Mouse (Mus musculus) bone marrow macrophage, adult 2 months (primary cell): Measurements from ENCODE around the gene Ms4a18. TPM values are rescaled to one million over a fixed set of nuclear protein-coding genes. Genes with fewer than 3 reads are reported as not detected.

ENCODE experiments used
- H3K27ac ChIP-seq: 2 replicates; pipeline ENCODE4 v1.5.1; 2012; ENCODE audit warnings: low read depth, low read length; ENCODE audit not compliant: insufficient read depth
- H3K4me1 ChIP-seq: 2 replicates; pipeline ENCODE4 v1.6.1; 2012; ENCODE audit warnings: low read length; ENCODE audit not compliant: control insufficient read depth, insufficient read depth
- H3K4me3 ChIP-seq: 2 replicates; pipeline ENCODE4 v1.5.1; 2012; ENCODE audit warnings: mild to moderate bottlenecking, low read length, moderate library complexity; ENCODE audit not compliant: insufficient read depth
- CTCF ChIP-seq: IDR thresholded peaks from 2 replicates; pipeline ENCODE4 v1.5.1; 2012; ENCODE audit warnings: low read depth, mild to moderate bottlenecking, low read length, moderate library complexity
- POLR2A ChIP-seq: IDR thresholded peaks from 2 replicates; pipeline ENCODE4 v1.6.1; 2012; ENCODE audit warnings: mild to moderate bottlenecking, low read depth, low read length, borderline replicate concordance
- polyA plus RNA-seq: library from polyadenylated mRNA; stranded (reverse); fragments of >200 nt; gene quantifications from 2 replicates; pipeline ENCODE4 v1.2.4, GENCODE M21; 2012; ENCODE audit not compliant: missing spikeins, insufficient read depth, insufficient read length

Gene Ms4a18
- polyA plus RNA-seq, 1 experiment = not detected

GRCm38 (mm10) chr19:11048009-11048408, 30.2 kb upstream of the Ms4a18 start:
- H3K4me1 ChIP-seq = peaks cover 37% of the 10 kb centered on the region
- H3K4me3 ChIP-seq = no peak overlapping the region
- no peak for TF ChIP-seq POLR2A
- TF ChIP-seq CTCF = no peak
- H3K27ac ChIP-seq = no peak overlapping the region

DNA sequence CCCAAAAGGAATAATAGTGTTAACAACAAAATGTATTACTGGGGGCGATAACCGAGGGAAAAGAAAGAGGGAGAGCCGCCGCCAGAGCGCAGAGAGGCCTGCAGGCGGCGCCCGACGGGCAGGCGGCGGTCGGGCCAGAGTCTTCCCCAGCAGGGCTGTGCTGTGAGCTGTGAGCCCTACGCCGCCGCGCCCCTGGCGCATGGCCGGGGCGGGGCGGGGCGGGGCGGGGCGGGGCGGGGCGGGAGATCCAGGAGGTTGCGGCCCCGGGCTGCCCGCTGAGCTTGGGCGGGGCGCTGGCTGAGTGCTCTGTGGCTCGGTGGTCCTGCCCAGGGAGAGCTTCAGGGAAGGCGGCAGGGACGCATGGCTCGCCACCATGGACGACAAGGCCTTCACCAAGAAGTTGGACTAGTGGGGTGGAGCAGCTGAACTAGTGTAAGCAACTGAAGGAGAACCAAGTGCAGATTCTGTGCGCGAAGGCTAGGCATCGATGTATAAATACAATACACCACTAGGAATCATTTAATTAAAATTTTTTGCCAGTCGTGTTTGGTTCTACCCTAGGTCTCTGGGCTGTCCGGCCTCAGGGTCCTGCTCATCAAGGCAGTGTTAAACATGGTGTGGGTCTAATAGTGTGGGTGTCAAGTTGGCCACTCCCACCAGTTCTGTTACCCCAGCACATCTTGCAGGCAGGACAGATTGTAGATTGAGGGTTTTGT, 27.3 kb upstream of the Ms4a18 start:
- no peak overlapping the region for H3K27ac ChIP-seq

GRCm38 (mm10) chr19:11044671-11044995, 26.8 kb upstream of the Ms4a18 start:
- Histone ChIP-seq H3K4me3 (0 out of 2 replicates have a peak overlapping the region, but pooled peaks have one; percentile 2), H3K27ac (no peak overlapping the region)
- TF ChIP-seq POLR2A (no peak), CTCF (no peak)

More for the DNA sequence above, 27.3 kb upstream of the Ms4a18 start:
- Histone ChIP-seq H3K4me1 (peaks cover 28% of the 10 kb centered on the region), H3K4me3 (peak overlapping the region; percentile 60)
- peak; percentile 49 for TF ChIP-seq CTCF
- no peak for TF ChIP-seq POLR2A

GRCm38 (mm10) chr19:11037570-11037969, 19.7 kb upstream of the Ms4a18 start:
- no peaks in the 10 kb centered on the region for H3K4me1 ChIP-seq
- no peak overlapping the region for H3K4me3 ChIP-seq
- TF ChIP-seq POLR2A (no peak), CTCF (no peak)
- no peak overlapping the region for H3K27ac ChIP-seq

More at GRCm38 (mm10) chr19:11044671-11044995, 26.8 kb upstream of the Ms4a18 start:
- H3K4me1 ChIP-seq = peaks cover 23% of the 10 kb centered on the region

DNA sequence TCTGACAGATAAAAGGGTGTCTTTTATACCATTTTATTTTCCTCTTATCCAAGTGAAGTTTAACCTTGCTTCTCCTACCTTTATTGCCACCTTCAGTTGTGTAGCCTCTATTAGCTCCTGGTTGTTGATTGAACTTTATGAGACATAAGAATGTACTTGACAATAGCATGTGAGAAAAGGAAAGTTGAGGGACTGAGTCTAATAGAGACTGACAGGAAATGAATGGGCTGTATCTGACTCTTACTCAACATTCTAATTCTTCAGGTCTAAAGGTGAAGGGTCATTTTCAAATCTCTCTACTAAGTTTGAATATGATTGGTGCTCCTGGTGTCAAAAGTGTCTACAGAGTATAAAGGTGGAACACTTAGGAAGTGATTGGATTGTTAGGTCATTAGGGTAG, 4.6 kb upstream of the Ms4a18 start:
- Histone ChIP-seq H3K4me3 (no peak overlapping the region), H3K27ac (no peak overlapping the region), H3K4me1 (no peaks in the 10 kb centered on the region)
- TF ChIP-seq CTCF (no peak), POLR2A (no peak)

GRCm38 (mm10) chr19:11017251-11017650, 580 bp downstream of the Ms4a18 start:
- H3K4me1 ChIP-seq = no peaks in the 10 kb centered on the region
- TF ChIP-seq POLR2A (no peak), CTCF (no peak)
- H3K27ac ChIP-seq = no peak overlapping the region
- no peak overlapping the region for H3K4me3 ChIP-seq

DNA sequence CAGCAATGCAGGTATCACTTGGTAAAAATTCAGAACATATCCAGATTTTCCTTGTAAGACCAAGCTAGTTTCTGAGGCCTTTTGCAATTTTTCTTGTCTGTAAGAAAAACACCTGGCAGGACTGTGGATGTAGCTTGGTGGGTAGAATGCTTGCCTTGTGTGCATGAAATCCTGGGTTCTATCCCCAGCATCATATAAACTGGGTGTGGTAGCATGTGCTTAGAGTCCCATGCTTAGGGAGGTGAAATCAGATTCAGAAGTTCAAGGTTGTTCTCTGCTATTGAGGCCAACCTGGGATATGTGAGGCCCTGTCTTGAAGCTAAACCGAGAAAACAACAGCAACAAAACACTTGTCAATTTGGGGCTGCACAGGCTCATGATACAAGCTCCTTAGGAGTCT, 1.8 kb downstream of the Ms4a18 start:
- Histone ChIP-seq H3K27ac (no peak overlapping the region), H3K4me1 (no peaks in the 10 kb centered on the region), H3K4me3 (no peak overlapping the region)
- TF ChIP-seq POLR2A = no peak

DNA sequence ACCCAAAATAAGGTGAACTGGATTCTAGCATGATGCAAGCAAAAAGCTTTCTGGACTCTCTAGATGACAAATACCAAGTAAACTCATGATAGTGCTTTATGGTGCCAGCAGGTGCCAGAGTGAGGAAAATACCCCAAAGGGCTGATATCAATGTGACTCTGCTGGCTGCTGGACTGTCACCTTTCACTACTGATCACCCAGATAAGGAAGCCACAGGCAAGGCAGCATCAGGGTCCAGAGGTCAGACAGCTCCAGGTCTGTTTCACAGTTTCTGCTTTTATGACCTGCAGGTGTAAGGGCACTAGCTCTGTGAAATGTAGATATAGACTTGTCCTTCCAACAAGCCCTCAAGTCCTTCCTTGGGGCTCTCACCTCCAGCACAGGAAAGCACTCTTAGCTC, 2.4 kb downstream of the Ms4a18 start:
- no peaks in the 10 kb centered on the region for H3K4me1 ChIP-seq
- TF ChIP-seq CTCF (no peak), POLR2A (no peak)

DNA sequence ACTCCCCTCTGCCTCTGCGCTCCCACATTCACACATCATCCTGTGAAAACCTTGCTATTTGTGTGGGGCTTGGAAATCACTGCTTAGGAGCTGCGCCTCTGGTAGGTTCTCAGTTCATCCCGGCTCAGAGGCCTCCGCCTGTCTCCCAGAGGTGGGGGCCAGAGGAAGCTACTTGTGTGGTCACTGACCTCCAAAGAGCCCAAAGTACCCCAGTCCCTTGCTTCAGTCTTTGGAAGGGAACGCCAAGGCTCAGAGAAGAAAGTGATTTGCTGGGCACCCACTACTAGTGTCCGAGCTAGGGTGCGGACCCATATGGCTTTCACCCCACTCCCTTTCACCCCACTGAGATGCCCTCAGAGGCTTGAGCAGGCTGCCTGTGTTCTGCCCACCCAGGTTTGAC, 24.7 kb downstream of the Ms4a18 start, which contains the start of gene Ms4a15:
Gene Ms4a15 (minus strand): TSS at position 101 of the 400 bp plus-strand sequence.
- no peak within 1 kb of the TSS for H3K27ac ChIP-seq
- TF ChIP-seq POLR2A (no peak), CTCF (no peak)
- H3K4me3 ChIP-seq = no peak within 1 kb of the TSS
- H3K4me1 ChIP-seq = peaks cover 2% of the 10 kb centered on the region

More for the DNA sequence above, 2.4 kb downstream of the Ms4a18 start:
- H3K27ac ChIP-seq = no peak overlapping the region
- H3K4me3 ChIP-seq = no peak overlapping the region

GRCm38 (mm10) chr19:10991911-10992310, 25.9 kb downstream of the Ms4a18 start:
- Histone ChIP-seq H3K27ac (no peak overlapping the region), H3K4me3 (no peak overlapping the region), H3K4me1 (no peaks in the 10 kb centered on the region)
- no peak for TF ChIP-seq CTCF
